Mouse (Mus musculus): ENCODE measurements around the gene Nfe2l1. TPM values are rescaled to one million over a fixed set of nuclear protein-coding genes. Genes with fewer than 3 reads are reported as not detected.

Gene Nfe2l1
- 28.0 and 38.6 TPM in 2 replicates for polyA plus RNA-seq (2014; fragmentation: Nextera tagmentation; extraction: Ambion mirVana)

DNA sequence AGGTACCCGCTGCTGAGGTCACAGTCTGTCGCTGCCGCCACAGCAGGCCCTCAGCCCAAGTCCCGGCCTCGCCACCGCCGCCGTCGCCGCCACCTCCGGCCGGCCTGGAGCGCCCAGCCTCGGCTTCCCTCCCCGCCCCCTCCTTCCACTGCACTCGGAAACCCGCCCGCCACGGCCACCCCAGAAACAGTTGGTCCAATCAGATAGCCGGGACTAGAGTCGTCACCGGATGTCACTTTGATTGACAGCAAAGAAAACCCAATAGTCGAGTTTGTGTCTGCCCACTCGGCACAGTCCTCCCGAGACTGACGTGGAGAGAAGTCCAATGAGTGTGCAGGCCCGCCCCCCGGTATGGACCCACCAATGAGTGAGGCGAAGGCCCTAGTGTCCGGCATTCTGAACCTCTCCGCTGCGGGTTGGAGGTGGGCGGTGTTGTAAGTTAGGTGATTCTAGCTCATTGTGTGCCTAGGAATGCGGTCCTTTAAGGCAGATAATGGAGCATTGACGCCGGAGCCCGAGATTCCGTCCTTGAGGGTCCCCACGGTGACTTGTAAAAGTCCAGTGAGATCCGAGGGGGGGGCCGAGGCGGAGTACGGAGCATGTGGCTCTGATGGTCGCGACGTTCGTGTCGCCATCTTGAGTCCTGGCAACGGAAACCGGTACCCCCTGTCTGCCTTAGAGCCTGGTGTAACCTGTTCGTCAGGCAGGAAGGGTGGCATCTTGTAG, at the start of gene Nfe2l1:
TSS of gene Nfe2l1 (minus strand) at position 156 of the 726 bp plus-strand sequence.
- H3K27me3 ChIP-seq (replicated peaks; ENCODE audit: control insufficient read depth, insufficient read depth, low read length), result no peaks in the 10 kb centered on the region
- under 1% methylated on average over 51 of the region's 51 CpGs for WGBS

DNA sequence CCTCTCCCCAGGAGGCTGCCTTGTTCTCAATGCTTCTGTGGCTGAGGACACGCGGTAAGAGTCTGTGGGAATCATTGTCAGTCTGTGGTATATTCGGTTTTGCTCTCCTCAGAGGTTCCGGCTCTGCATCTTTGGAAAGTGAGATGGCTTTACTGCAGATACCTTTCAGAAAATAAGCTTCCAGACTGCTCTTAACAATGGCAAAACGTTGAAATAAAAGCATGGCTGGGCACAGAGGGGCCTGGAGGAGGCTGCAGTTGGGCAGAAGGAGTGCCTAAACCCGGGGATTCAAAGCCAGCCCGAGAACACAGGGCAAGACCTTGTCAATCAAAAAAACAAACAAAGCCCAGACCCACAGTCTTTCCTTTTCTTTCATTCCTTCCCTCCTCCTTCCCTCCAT, 49.6 kb upstream of the Nfe2l1 start:
- H3K9ac ChIP-seq (ENCODE audit: low read length), result no peak overlapping the region
- H3K4me2 ChIP-seq (ENCODE audit: low read length), result no peak overlapping the region
- no peaks in the 10 kb centered on the region for H3K9me3 ChIP-seq (replicated peaks; ENCODE audit: control insufficient read depth, low read length)
- DNase-seq (ENCODE audit: low spot score) (no peak), ATAC-seq (no peak)
- H3K4me3 ChIP-seq (ENCODE audit: low read depth, low read length), result no peak overlapping the region
- H3K27me3 ChIP-seq (replicated peaks; ENCODE audit: control insufficient read depth, insufficient read depth, low read length), result no peaks in the 10 kb centered on the region
- 6% methylated on average over 7 of the region's 7 CpGs for WGBS
- peak overlapping the region; percentile 15; the same call in 1 of the 2 replicates for H3K27ac ChIP-seq (ENCODE audit: low read depth, low read length)
- no peaks in the 10 kb centered on the region for H3K36me3 ChIP-seq (ENCODE audit: control insufficient read depth, insufficient read depth, low read length)
- peaks cover 44% of the 10 kb centered on the region for H3K4me1 ChIP-seq (ENCODE audit: control insufficient read depth, insufficient read depth, low read length)

More for the DNA sequence above, at the start of gene Nfe2l1:
- Histone ChIP-seq H3K4me3 (ENCODE audit: low read depth, low read length) (peak within 1 kb of the TSS; percentile 96), H3K9ac (ENCODE audit: low read length) (peak within 1 kb of the TSS; percentile 95), H3K27ac (ENCODE audit: low read depth, low read length) (peak within 1 kb of the TSS; percentile 95), H3K4me1 (ENCODE audit: control insufficient read depth, insufficient read depth, low read length) (peaks cover 37% of the 10 kb centered on the region), H3K9me3 (replicated peaks; ENCODE audit: control insufficient read depth, low read length) (no peaks in the 10 kb centered on the region), H3K36me3 (ENCODE audit: control insufficient read depth, insufficient read depth, low read length) (peaks cover 24% of the 10 kb centered on the region), H3K4me2 (ENCODE audit: low read length) (peak within 1 kb of the TSS; percentile 84)
- DNase-seq (ENCODE audit: low spot score), result peak; percentile 100
- ATAC-seq, result peak; percentile 99

DNA sequence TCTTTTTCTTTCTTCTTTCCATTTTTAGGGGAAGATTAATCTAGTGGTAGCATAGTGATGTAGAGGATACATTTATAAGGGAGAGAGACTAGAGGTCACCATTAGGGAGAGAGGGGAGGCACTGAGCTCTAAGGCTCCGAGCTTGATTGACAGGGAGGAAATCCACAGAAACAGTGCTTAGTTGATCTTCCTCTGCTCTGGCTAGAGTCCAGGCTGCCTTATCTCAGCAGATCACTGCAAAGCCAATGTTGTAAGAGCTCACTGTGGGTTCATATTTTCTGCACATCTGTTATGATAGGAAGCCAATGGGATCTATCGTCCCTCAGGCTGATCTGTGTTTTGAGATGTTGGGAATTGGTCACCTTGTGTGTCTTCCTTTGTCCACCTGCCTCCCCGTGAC, 48.9 kb upstream of the Nfe2l1 start:
- no peak for DNase-seq (ENCODE audit: low spot score)
- H3K4me2 ChIP-seq (ENCODE audit: low read length), result no peak overlapping the region
- no peaks in the 10 kb centered on the region for H3K9me3 ChIP-seq (replicated peaks; ENCODE audit: control insufficient read depth, low read length)
- WGBS, result 38% methylated on average over 3 of the region's 3 CpGs
- H3K4me1 ChIP-seq (ENCODE audit: control insufficient read depth, insufficient read depth, low read length), result peaks cover 46% of the 10 kb centered on the region
- H3K9ac ChIP-seq (ENCODE audit: low read length), result no peak overlapping the region
- no peak overlapping the region for H3K4me3 ChIP-seq (ENCODE audit: low read depth, low read length)
- no peaks in the 10 kb centered on the region for H3K27me3 ChIP-seq (replicated peaks; ENCODE audit: control insufficient read depth, insufficient read depth, low read length)
- no peaks in the 10 kb centered on the region for H3K36me3 ChIP-seq (ENCODE audit: control insufficient read depth, insufficient read depth, low read length)
- H3K27ac ChIP-seq (ENCODE audit: low read depth, low read length), result peak overlapping the region; percentile 59; the same call in 1 of the 2 replicates
- no peak for ATAC-seq

DNA sequence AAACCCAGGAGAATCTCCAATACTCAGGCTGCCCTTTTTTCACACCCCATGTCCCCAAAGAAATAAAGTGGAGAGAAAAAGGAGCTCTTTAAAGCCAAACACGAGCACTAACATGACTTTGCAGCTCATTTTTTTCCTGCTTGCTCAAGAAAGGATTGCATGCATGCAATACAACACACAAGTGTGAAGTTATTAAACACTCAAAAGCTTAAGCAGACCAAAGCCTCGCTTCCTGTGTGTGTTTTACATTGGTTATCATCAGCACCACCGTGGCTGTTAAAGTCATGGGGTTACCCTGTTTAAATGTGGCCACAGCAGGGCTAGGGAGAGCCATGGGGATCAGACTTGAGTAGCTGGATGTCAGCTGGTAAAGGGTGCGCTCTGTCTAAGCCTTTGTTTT, 47.3 kb upstream of the Nfe2l1 start:
- H3K4me3 ChIP-seq (ENCODE audit: low read depth, low read length), result no peak overlapping the region
- peak overlapping the region; percentile 70 for H3K9ac ChIP-seq (ENCODE audit: low read length)
- DNase-seq (ENCODE audit: low spot score) (no peak), ATAC-seq (no peak)
- H3K27ac ChIP-seq (ENCODE audit: low read depth, low read length), result peak overlapping the region; percentile 100
- H3K9me3 ChIP-seq (replicated peaks; ENCODE audit: control insufficient read depth, low read length), result no peaks in the 10 kb centered on the region
- 43% methylated on average over 4 of the region's 4 CpGs for WGBS
- H3K4me2 ChIP-seq (ENCODE audit: low read length), result peak overlapping the region; percentile 53
- H3K4me1 ChIP-seq (ENCODE audit: control insufficient read depth, insufficient read depth, low read length), result peaks cover 57% of the 10 kb centered on the region
- no peaks in the 10 kb centered on the region for H3K27me3 ChIP-seq (replicated peaks; ENCODE audit: control insufficient read depth, insufficient read depth, low read length)
- H3K36me3 ChIP-seq (ENCODE audit: control insufficient read depth, insufficient read depth, low read length), result no peaks in the 10 kb centered on the region

DNA sequence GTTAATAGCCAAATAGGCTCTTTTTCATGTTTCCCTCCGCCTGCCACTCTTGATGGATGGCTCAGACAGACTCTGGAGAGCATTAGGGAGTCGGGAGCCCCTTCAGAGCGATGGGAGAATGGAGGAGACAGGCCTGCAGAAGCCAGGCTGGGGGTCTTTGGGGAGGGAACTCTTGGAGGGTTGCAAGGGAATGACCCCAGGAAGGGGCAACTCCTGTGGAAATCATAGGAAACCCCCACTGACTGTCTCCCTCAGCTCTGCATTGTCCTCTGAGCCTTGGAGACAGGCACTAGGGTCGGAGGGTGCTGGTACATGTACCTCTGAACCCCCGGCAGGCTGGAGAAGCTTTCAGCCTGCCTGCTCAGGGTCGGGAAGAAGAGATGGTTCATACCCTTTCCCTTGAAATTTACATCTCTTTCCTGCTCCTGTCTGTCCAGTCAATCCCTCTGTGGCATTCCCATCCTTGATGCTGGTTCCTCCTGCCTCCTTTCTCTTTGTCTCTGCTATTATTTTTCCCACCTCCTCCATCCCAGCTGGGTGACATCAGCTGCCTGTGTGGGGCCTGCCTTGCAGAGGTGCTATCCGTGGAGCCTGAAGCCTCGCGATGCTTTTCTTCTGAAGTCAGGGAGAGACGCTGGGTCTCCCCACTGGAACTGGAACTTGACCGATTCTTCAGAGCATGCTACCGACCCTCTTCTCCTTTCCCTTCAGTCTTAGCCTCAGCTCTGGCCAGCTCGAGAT, 46.7 kb upstream of the Nfe2l1 start:
- WGBS, result under 1% methylated on average over 13 of the region's 13 CpGs
- H3K4me1 ChIP-seq (ENCODE audit: control insufficient read depth, insufficient read depth, low read length), result peaks cover 57% of the 10 kb centered on the region
- no peaks in the 10 kb centered on the region for H3K36me3 ChIP-seq (ENCODE audit: control insufficient read depth, insufficient read depth, low read length)
- peak overlapping the region; percentile 70 for H3K9ac ChIP-seq (ENCODE audit: low read length)
- DNase-seq (ENCODE audit: low spot score) (peak; percentile 78), ATAC-seq (peak; percentile 81)
- peak overlapping the region; percentile 53 for H3K4me2 ChIP-seq (ENCODE audit: low read length)
- H3K27ac ChIP-seq (ENCODE audit: low read depth, low read length), result peak overlapping the region; percentile 100
- H3K4me3 ChIP-seq (ENCODE audit: low read depth, low read length), result 0 out of 2 replicates have a peak overlapping the region, but pooled peaks have one; percentile 13
- no peaks in the 10 kb centered on the region for H3K9me3 ChIP-seq (replicated peaks; ENCODE audit: control insufficient read depth, low read length)
- no peaks in the 10 kb centered on the region for H3K27me3 ChIP-seq (replicated peaks; ENCODE audit: control insufficient read depth, insufficient read depth, low read length)

DNA sequence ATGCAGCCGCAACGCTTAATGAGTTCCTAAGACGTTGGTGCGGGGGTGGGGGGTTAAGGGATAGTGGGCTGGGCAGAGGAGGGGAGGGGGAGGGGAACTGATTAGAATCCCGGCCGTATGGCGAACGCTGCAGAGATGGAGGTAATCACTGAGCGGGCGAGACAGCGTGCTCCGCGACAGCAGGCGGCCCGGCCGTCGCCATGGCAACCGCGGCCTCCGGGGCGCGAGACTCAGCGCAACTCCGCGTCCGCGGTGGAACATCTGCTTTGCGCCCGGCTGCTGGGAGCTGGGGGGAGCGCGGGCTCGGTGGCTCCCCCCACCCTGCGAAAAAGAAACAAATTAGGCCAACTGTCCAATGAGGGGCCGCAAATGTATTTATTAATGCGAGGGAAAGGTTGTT, 46.0 kb upstream of the Nfe2l1 start:
- peak; percentile 92 for ATAC-seq
- Histone ChIP-seq H3K9ac (ENCODE audit: low read length) (peak overlapping the region; percentile 70), H3K9me3 (replicated peaks; ENCODE audit: control insufficient read depth, low read length) (no peaks in the 10 kb centered on the region), H3K4me2 (ENCODE audit: low read length) (peak overlapping the region; percentile 53), H3K4me1 (ENCODE audit: control insufficient read depth, insufficient read depth, low read length) (peaks cover 57% of the 10 kb centered on the region), H3K36me3 (ENCODE audit: control insufficient read depth, insufficient read depth, low read length) (no peaks in the 10 kb centered on the region), H3K27me3 (replicated peaks; ENCODE audit: control insufficient read depth, insufficient read depth, low read length) (no peaks in the 10 kb centered on the region), H3K27ac (ENCODE audit: low read depth, low read length) (peak overlapping the region; percentile 100), H3K4me3 (ENCODE audit: low read depth, low read length) (peak overlapping the region; percentile 18; the same call in 1 of the 2 replicates)
- WGBS, result 0% methylated on average over 35 of the region's 35 CpGs
- peak; percentile 97 for DNase-seq (ENCODE audit: low spot score)

DNA sequence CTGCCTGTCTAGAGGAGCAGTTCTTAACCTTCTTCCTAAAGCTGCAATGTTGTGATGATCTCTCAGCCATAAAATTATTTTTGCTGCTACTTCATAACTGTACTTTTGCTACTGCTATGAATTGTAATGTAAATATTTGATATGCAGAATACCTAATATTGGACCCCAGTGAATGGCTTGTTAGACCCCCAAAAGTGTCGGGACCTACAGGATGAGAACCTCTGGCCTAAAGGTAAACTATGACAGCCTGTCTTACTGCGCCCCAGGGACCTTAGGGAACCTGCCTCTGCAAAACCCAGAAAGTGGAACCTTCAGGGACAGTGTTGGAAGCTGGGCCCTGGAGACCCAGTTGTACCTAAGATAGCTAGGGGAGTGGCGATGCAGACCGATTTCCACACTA, 45.5 kb upstream of the Nfe2l1 start:
- Histone ChIP-seq H3K36me3 (ENCODE audit: control insufficient read depth, insufficient read depth, low read length) (no peaks in the 10 kb centered on the region), H3K9ac (ENCODE audit: low read length) (peak overlapping the region; percentile 70), H3K27me3 (replicated peaks; ENCODE audit: control insufficient read depth, insufficient read depth, low read length) (no peaks in the 10 kb centered on the region), H3K4me3 (ENCODE audit: low read depth, low read length) (no peak overlapping the region), H3K4me1 (ENCODE audit: control insufficient read depth, insufficient read depth, low read length) (peaks cover 57% of the 10 kb centered on the region), H3K27ac (ENCODE audit: low read depth, low read length) (peak overlapping the region; percentile 100), H3K4me2 (ENCODE audit: low read length) (peak overlapping the region; percentile 53), H3K9me3 (replicated peaks; ENCODE audit: control insufficient read depth, low read length) (no peaks in the 10 kb centered on the region)
- no peak for ATAC-seq
- no peak for DNase-seq (ENCODE audit: low spot score)
- WGBS, result 9% methylated on average over 4 of the region's 4 CpGs

DNA sequence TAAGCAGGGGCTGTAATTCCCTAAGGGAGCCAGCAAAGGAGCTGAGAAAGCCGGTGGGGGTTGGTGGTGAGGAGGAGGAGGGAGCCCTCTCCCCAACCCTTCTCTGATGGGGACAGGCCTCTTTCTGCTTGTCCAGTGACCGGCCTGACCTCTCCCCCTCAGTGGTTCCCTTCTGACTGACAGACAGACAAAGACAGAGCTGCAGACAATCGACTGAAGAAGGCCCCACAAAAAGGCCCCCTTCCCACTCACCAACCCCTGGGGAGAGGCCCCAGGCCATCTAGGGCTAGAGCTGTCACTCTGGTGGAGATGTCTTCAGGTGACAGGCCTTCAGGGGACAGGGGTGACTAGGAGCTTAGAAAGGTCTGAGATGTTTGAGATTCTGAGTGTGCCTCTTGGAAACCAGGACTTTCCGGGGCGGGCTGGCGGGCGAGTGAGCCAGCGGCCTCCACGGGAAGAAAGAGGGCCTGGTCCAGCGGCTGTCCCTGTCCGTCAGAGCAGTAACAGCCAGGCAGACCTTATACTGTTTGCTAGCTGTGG, 43.9 kb upstream of the Nfe2l1 start:
- no peak for ATAC-seq
- H3K27ac ChIP-seq (ENCODE audit: low read depth, low read length), result peak overlapping the region; percentile 100
- H3K4me2 ChIP-seq (ENCODE audit: low read length), result peak overlapping the region; percentile 30; the same call in 1 of the 2 replicates
- no peak overlapping the region for H3K4me3 ChIP-seq (ENCODE audit: low read depth, low read length)
- 8% methylated on average over 11 of the region's 11 CpGs for WGBS
- H3K4me1 ChIP-seq (ENCODE audit: control insufficient read depth, insufficient read depth, low read length), result peaks cover 47% of the 10 kb centered on the region
- H3K9me3 ChIP-seq (replicated peaks; ENCODE audit: control insufficient read depth, low read length), result no peaks in the 10 kb centered on the region
- H3K27me3 ChIP-seq (replicated peaks; ENCODE audit: control insufficient read depth, insufficient read depth, low read length), result no peaks in the 10 kb centered on the region
- DNase-seq (ENCODE audit: low spot score), result peak; percentile 48
- no peaks in the 10 kb centered on the region for H3K36me3 ChIP-seq (ENCODE audit: control insufficient read depth, insufficient read depth, low read length)
- peak overlapping the region; percentile 52 for H3K9ac ChIP-seq (ENCODE audit: low read length)
